Mouse (Mus musculus): ENCODE data around the gene Maml3. TPM values are rescaled to one million over a fixed set of nuclear protein-coding genes. Genes with fewer than 3 reads are reported as not detected.
A peak's percentile ranks its signal among the peaks of the same experiment; 100 is the strongest.

Maml3 gene
- polyA plus RNA-seq, 1 experiment from 2014 or later = 0.65 TPM

GRCm38 (mm10) chr3:52051801-52052200 lies 53.1 kb downstream of the Maml3 start:
- TF ChIP-seq CTCF (IDR thresholded peaks at IDR 0.05; ENCODE audit: low read depth) (no peak), EP300 (IDR thresholded peaks at IDR 0.05; ENCODE audit: low read depth) (no peak)
- H3K27me3 ChIP-seq (ENCODE audit: insufficient read depth, low read length) = no peaks in the 10 kb centered on the region
- H3K9me3 ChIP-seq (ENCODE audit: low read length) = no peaks in the 10 kb centered on the region
- no peak overlapping the region for H3K9ac ChIP-seq (replicated peaks)
- no peak overlapping the region for H3K4me3 ChIP-seq (ENCODE audit: low read depth, low read length)
- no peak for ATAC-seq
- DNase-seq = no peak
- H3K4me1 ChIP-seq (ENCODE audit: insufficient read depth) = peaks cover 7% of the 10 kb centered on the region; the same call in 1 of the 2 replicates
- H3K36me3 ChIP-seq (replicated peaks; ENCODE audit: insufficient read depth, low read length) = no peaks in the 10 kb centered on the region
- 67% methylated on average over 2 of the region's 2 CpGs for WGBS (ENCODE audit: insufficient replicate concordance)
- H3K27ac ChIP-seq (ENCODE audit: low read depth) = no peak overlapping the region
- no peak overlapping the region for H3K4me2 ChIP-seq (ENCODE audit: low read depth, low read length)

- Histone ChIP-seq H3K4me1 (ENCODE audit: insufficient read depth) (peaks cover 27% of the 10 kb centered on the region), H3K4me2 (ENCODE audit: low read depth, low read length) (no peak overlapping the region), H3K27ac (ENCODE audit: low read depth) (no peak overlapping the region), H3K4me3 (ENCODE audit: low read depth, low read length) (no peak overlapping the region), H3K27me3 (ENCODE audit: insufficient read depth, low read length) (no peaks in the 10 kb centered on the region), H3K36me3 (replicated peaks; ENCODE audit: insufficient read depth, low read length) (no peaks in the 10 kb centered on the region), H3K9ac (replicated peaks) (no peak overlapping the region), H3K9me3 (ENCODE audit: low read length) (no peaks in the 10 kb centered on the region)
- DNase-seq (no peak), ATAC-seq (no peak)
- 66% methylated on average over 14 of the region's 14 CpGs for whole genome bisulfite sequencing (ENCODE audit: insufficient replicate concordance)
- TF ChIP-seq EP300 (IDR thresholded peaks at IDR 0.05; ENCODE audit: low read depth) (no peak), CTCF (IDR thresholded peaks at IDR 0.05; ENCODE audit: low read depth) (no peak)
Measured at GRCm38 (mm10) chr3:52048082-52048481, 56.8 kb downstream of the Maml3 start.

- no peak for ATAC-seq
- no peaks in the 10 kb centered on the region for H3K27me3 ChIP-seq (ENCODE audit: insufficient read depth, low read length)
Measured at GRCm38 (mm10) chr3:52047537-52047936, 57.3 kb downstream of the Maml3 start.

GRCm38 (mm10) chr3:52046895-52047372 lies 57.9 kb downstream of the Maml3 start:
- Histone ChIP-seq H3K4me1 (ENCODE audit: insufficient read depth) (peaks cover 27% of the 10 kb centered on the region), H3K4me3 (ENCODE audit: low read depth, low read length) (peak overlapping the region; percentile 43), H3K9me3 (ENCODE audit: low read length) (no peaks in the 10 kb centered on the region), H3K9ac (replicated peaks) (peak overlapping the region; percentile 54), H3K4me2 (ENCODE audit: low read depth, low read length) (peak overlapping the region; percentile 76), H3K27me3 (ENCODE audit: insufficient read depth, low read length) (no peaks in the 10 kb centered on the region), H3K27ac (ENCODE audit: low read depth) (peak overlapping the region; percentile 80), H3K36me3 (replicated peaks; ENCODE audit: insufficient read depth, low read length) (no peaks in the 10 kb centered on the region)
- DNase-seq = peak; percentile 91
- WGBS (ENCODE audit: insufficient replicate concordance) = under 1% methylated on average over 13 of the region's 13 CpGs
- no peak for TF ChIP-seq CTCF (IDR thresholded peaks at IDR 0.05; ENCODE audit: low read depth)
- TF ChIP-seq EP300 (IDR thresholded peaks at IDR 0.05; ENCODE audit: low read depth) = no peak
- peak; percentile 80 for ATAC-seq

More at GRCm38 (mm10) chr3:52047537-52047936, 57.3 kb downstream of the Maml3 start:
- Histone ChIP-seq H3K9me3 (ENCODE audit: low read length) (no peaks in the 10 kb centered on the region), H3K27ac (ENCODE audit: low read depth) (peak overlapping the region; percentile 19; the same call in 1 of the 2 replicates), H3K4me1 (ENCODE audit: insufficient read depth) (peaks cover 27% of the 10 kb centered on the region), H3K9ac (replicated peaks) (no peak overlapping the region), H3K36me3 (replicated peaks; ENCODE audit: insufficient read depth, low read length) (no peaks in the 10 kb centered on the region), H3K4me2 (ENCODE audit: low read depth, low read length) (peak overlapping the region; percentile 76), H3K4me3 (ENCODE audit: low read depth, low read length) (no peak overlapping the region)
- WGBS (ENCODE audit: insufficient replicate concordance) = 77% methylated on average over 8 of the region's 8 CpGs
- TF ChIP-seq EP300 (IDR thresholded peaks at IDR 0.05; ENCODE audit: low read depth) (no peak), CTCF (IDR thresholded peaks at IDR 0.05; ENCODE audit: low read depth) (no peak)
- DNase-seq = no peak

GRCm38 (mm10) chr3:52046027-52046700 lies 58.7 kb downstream of the Maml3 start:
- Histone ChIP-seq H3K36me3 (replicated peaks; ENCODE audit: insufficient read depth, low read length) (no peaks in the 10 kb centered on the region), H3K9ac (replicated peaks) (peak overlapping the region; percentile 54), H3K4me1 (ENCODE audit: insufficient read depth) (peaks cover 27% of the 10 kb centered on the region), H3K4me2 (ENCODE audit: low read depth, low read length) (peak overlapping the region; percentile 76), H3K27me3 (ENCODE audit: insufficient read depth, low read length) (no peaks in the 10 kb centered on the region), H3K9me3 (ENCODE audit: low read length) (no peaks in the 10 kb centered on the region), H3K27ac (ENCODE audit: low read depth) (peak overlapping the region; percentile 80), H3K4me3 (ENCODE audit: low read depth, low read length) (peak overlapping the region; percentile 43)
- DNase-seq (peak; percentile 65), ATAC-seq (peak; percentile 83)
- TF ChIP-seq CTCF (IDR thresholded peaks at IDR 0.05; ENCODE audit: low read depth) (no peak), EP300 (IDR thresholded peaks at IDR 0.05; ENCODE audit: low read depth) (no peak)
- WGBS (ENCODE audit: insufficient replicate concordance) = 30% methylated on average over 20 of the region's 20 CpGs

- peak overlapping the region; percentile 80; the same call in 1 of the 2 replicates for H3K27ac ChIP-seq (ENCODE audit: low read depth)
- WGBS (ENCODE audit: insufficient replicate concordance) = 39% methylated on average over 6 of the region's 6 CpGs
Measured at GRCm38 (mm10) chr3:52045221-52045641, 59.6 kb downstream of the Maml3 start.

More at GRCm38 (mm10) chr3:52045221-52045641, 59.6 kb downstream of the Maml3 start:
- Histone ChIP-seq H3K4me1 (ENCODE audit: insufficient read depth) (peaks cover 27% of the 10 kb centered on the region), H3K27me3 (ENCODE audit: insufficient read depth, low read length) (no peaks in the 10 kb centered on the region), H3K9me3 (ENCODE audit: low read length) (no peaks in the 10 kb centered on the region), H3K9ac (replicated peaks) (no peak overlapping the region), H3K4me2 (ENCODE audit: low read depth, low read length) (peak overlapping the region; percentile 76), H3K4me3 (ENCODE audit: low read depth, low read length) (no peak overlapping the region), H3K36me3 (replicated peaks; ENCODE audit: insufficient read depth, low read length) (no peaks in the 10 kb centered on the region)
- DNase-seq (no peak), ATAC-seq (no peak)
- TF ChIP-seq EP300 (IDR thresholded peaks at IDR 0.05; ENCODE audit: low read depth) (no peak), CTCF (IDR thresholded peaks at IDR 0.05; ENCODE audit: low read depth) (no peak)
